Mouse (Mus musculus) heart, embryonic 12.5 days (tissue): ENCODE data around the gene Cry1. TPM values are rescaled to one million over a fixed set of nuclear protein-coding genes. Genes with fewer than 3 reads are reported as not detected.
A peak's percentile ranks its signal among the peaks of the same experiment; 100 is the strongest.

Experiments used
- ATAC-seq: fragments of 200-750 bp; cut with Nextera tagmentation; 2 replicates; pipeline ENCODE4 v1.8.0; 2017; ENCODE audit warnings: moderate TSS enrichment, moderate library complexity; ENCODE audit not compliant: insufficient number of reproducible peaks, low FRiP score
- H3K27ac ChIP-seq: fragments of 300-500 bp; sonication (generic); 2 replicates; pipeline ENCODE4 v1.5.1; 2016; ENCODE audit warnings: mild to moderate bottlenecking, moderate library complexity; ENCODE audit not compliant: poor library complexity, severe bottlenecking
- H3K27me3 ChIP-seq: fragments of 300-500 bp; sonication (generic); replicated peaks from 2 replicates; pipeline ENCODE4 v1.6.1; 2016; ENCODE audit warnings: mild to moderate bottlenecking, moderate library complexity
- H3K36me3 ChIP-seq: fragments of 300-500 bp; sonication (generic); 2 replicates; pipeline ENCODE4 v1.6.1; 2016; ENCODE audit warnings: mild to moderate bottlenecking, moderate library complexity
- H3K4me1 ChIP-seq: fragments of 300-500 bp; sonication (generic); replicated peaks from 2 replicates; pipeline ENCODE4 v1.6.1; 2016; ENCODE audit warnings: mild to moderate bottlenecking
- H3K4me2 ChIP-seq: fragments of 300-500 bp; sonication (generic); 2 replicates; pipeline ENCODE4 v1.6.1; 2016; ENCODE audit warnings: mild to moderate bottlenecking, moderate library complexity
- H3K4me3 ChIP-seq: fragments of 300-500 bp; sonication (generic); 2 replicates; pipeline ENCODE4 v1.5.1; 2016; ENCODE audit warnings: mild to moderate bottlenecking
- H3K9ac ChIP-seq: fragments of 300-500 bp; sonication (generic); 2 replicates; pipeline ENCODE4 v1.6.1; 2016; ENCODE audit warnings: mild to moderate bottlenecking, moderate library complexity
- H3K9me3 ChIP-seq: fragments of 300-500 bp; sonication (generic); replicated peaks from 2 replicates; pipeline ENCODE4 v1.6.1; 2016; ENCODE audit warnings: mild to moderate bottlenecking, moderate library complexity
- WGBS: fragments of 180-500 bp; shearing (Covaris S2); methylation state at CpG from one replicate; pipeline ENCODE4 v1.1.7; 2016; 5-methylcytosine and 5-hydroxymethylcytosine counted together
- polyA plus RNA-seq: library from polyadenylated mRNA; unstranded; fragments of >200 nt; fragmentation: Nextera tagmentation; extraction: Ambion mirVana; gene quantifications from 2 replicates; pipeline ENCODE4 v1.2.1, GENCODE M21; 2016

Cry1 gene
- polyA plus RNA-seq, 1 experiment from 2014 or later, result 20.5 TPM

- Histone ChIP-seq H3K27me3 (no peaks in the 10 kb centered on the region), H3K9ac (no peak overlapping the region), H3K9me3 (no peaks in the 10 kb centered on the region), H3K27ac (no peak overlapping the region), H3K4me2 (no peak overlapping the region), H3K36me3 (no peaks in the 10 kb centered on the region), H3K4me3 (no peak overlapping the region), H3K4me1 (no peaks in the 10 kb centered on the region)
- WGBS, result 46% methylated on average over 1 of the region's 1 CpGs
- ATAC-seq, result no peak
These were observed 24.8 kb downstream of the Cry1 start for GRCm38 (mm10) chr10:85159989-85160619.

GRCm38 (mm10) chr10:85157451-85157850 is 27.4 kb downstream of the Cry1 start:
- H3K9me3 ChIP-seq, result no peaks in the 10 kb centered on the region
- H3K36me3 ChIP-seq, result no peaks in the 10 kb centered on the region
- no peaks in the 10 kb centered on the region for H3K27me3 ChIP-seq
- H3K4me2 ChIP-seq, result no peak overlapping the region
- H3K4me3 ChIP-seq, result no peak overlapping the region
- ATAC-seq, result no peak
- no peaks in the 10 kb centered on the region for H3K4me1 ChIP-seq
- no peak overlapping the region for H3K9ac ChIP-seq
- 85% methylated on average over 7 of the region's 7 CpGs for WGBS
- H3K27ac ChIP-seq, result no peak overlapping the region

GRCm38 (mm10) chr10:85154195-85154594 is 30.7 kb downstream of the Cry1 start:
- Histone ChIP-seq H3K4me1 (no peaks in the 10 kb centered on the region), H3K9ac (no peak overlapping the region), H3K36me3 (peaks cover 6% of the 10 kb centered on the region), H3K4me2 (no peak overlapping the region), H3K27ac (no peak overlapping the region), H3K9me3 (no peaks in the 10 kb centered on the region), H3K4me3 (no peak overlapping the region), H3K27me3 (no peaks in the 10 kb centered on the region)
- WGBS, result 16% methylated on average over 2 of the region's 2 CpGs
- no peak for ATAC-seq

- H3K4me1 ChIP-seq, result no peaks in the 10 kb centered on the region
- ATAC-seq, result no peak
- WGBS, result 81% methylated on average over 5 of the region's 5 CpGs
These were observed 35.6 kb downstream of the Cry1 start for GRCm38 (mm10) chr10:85149226-85149625.

GRCm38 (mm10) chr10:85146282-85146681 is 38.6 kb downstream of the Cry1 start:
- Histone ChIP-seq H3K9me3 (no peaks in the 10 kb centered on the region; the same call in 1 of the 2 replicates), H3K36me3 (peaks cover 47% of the 10 kb centered on the region), H3K4me2 (no peak overlapping the region), H3K27me3 (no peaks in the 10 kb centered on the region), H3K9ac (no peak overlapping the region), H3K4me3 (no peak overlapping the region), H3K27ac (no peak overlapping the region), H3K4me1 (no peaks in the 10 kb centered on the region)
- 86% methylated on average over 14 of the region's 14 CpGs for WGBS
- ATAC-seq, result no peak

More at GRCm38 (mm10) chr10:85149226-85149625, 35.6 kb downstream of the Cry1 start:
- Histone ChIP-seq H3K4me2 (no peak overlapping the region), H3K9ac (no peak overlapping the region), H3K9me3 (no peaks in the 10 kb centered on the region; the same call in 1 of the 2 replicates), H3K4me3 (no peak overlapping the region), H3K27ac (no peak overlapping the region), H3K27me3 (no peaks in the 10 kb centered on the region), H3K36me3 (peaks cover 32% of the 10 kb centered on the region)

GRCm38 (mm10) chr10:85141465-85141864 is 43.4 kb downstream of the Cry1 start:
- Histone ChIP-seq H3K4me3 (no peak overlapping the region), H3K27ac (no peak overlapping the region), H3K4me1 (no peaks in the 10 kb centered on the region), H3K9me3 (no peaks in the 10 kb centered on the region; the same call in 1 of the 2 replicates), H3K36me3 (peaks cover 30% of the 10 kb centered on the region), H3K9ac (no peak overlapping the region), H3K4me2 (no peak overlapping the region), H3K27me3 (no peaks in the 10 kb centered on the region)
- ATAC-seq, result no peak
- 61% methylated on average over 9 of the region's 9 CpGs for WGBS

- no peak for ATAC-seq
- H3K4me2 ChIP-seq, result no peak overlapping the region
- H3K4me1 ChIP-seq, result no peaks in the 10 kb centered on the region
- H3K9ac ChIP-seq, result no peak overlapping the region
- H3K9me3 ChIP-seq, result no peaks in the 10 kb centered on the region
- peaks cover 13% of the 10 kb centered on the region for H3K36me3 ChIP-seq
- no peak overlapping the region for H3K27ac ChIP-seq
- H3K27me3 ChIP-seq, result no peaks in the 10 kb centered on the region
- no peak overlapping the region for H3K4me3 ChIP-seq
- 83% methylated on average over 6 of the region's 6 CpGs for WGBS
These were observed 48.3 kb downstream of the Cry1 start for GRCm38 (mm10) chr10:85136573-85136972.

- peaks cover 12% of the 10 kb centered on the region for H3K4me1 ChIP-seq
- H3K9me3 ChIP-seq, result no peaks in the 10 kb centered on the region
- peak overlapping the region; percentile 71 for H3K4me2 ChIP-seq
- no peak for ATAC-seq
- H3K36me3 ChIP-seq, result peaks cover 6% of the 10 kb centered on the region
- no peak overlapping the region for H3K27ac ChIP-seq
- H3K9ac ChIP-seq, result peak overlapping the region; percentile 5; the same call in 1 of the 2 replicates
- H3K27me3 ChIP-seq, result no peaks in the 10 kb centered on the region
- H3K4me3 ChIP-seq, result peak overlapping the region; percentile 81
- WGBS, result 17% methylated on average over 7 of the region's 7 CpGs
These were observed 56.4 kb downstream of the Cry1 start for GRCm38 (mm10) chr10:85128453-85128852.

- H3K27me3 ChIP-seq, result no peaks in the 10 kb centered on the region
- H3K27ac ChIP-seq, result no peak within 1 kb of the TSS
- H3K9ac ChIP-seq, result peak within 1 kb of the TSS; percentile 86
- peak within 1 kb of the TSS; percentile 71 for H3K4me2 ChIP-seq
- H3K4me3 ChIP-seq, result peak within 1 kb of the TSS; percentile 81
- WGBS, result 7% methylated on average over 20 of the region's 20 CpGs
- no peaks in the 10 kb centered on the region for H3K9me3 ChIP-seq
- ATAC-seq, result peak; percentile 100
- H3K4me1 ChIP-seq, result peaks cover 15% of the 10 kb centered on the region
- H3K36me3 ChIP-seq, result peaks cover 3% of the 10 kb centered on the region
These were observed 57.2 kb downstream of the Cry1 start, which contains the start of gene Mterf2 for GRCm38 (mm10) chr10:85127395-85128287. TSS of gene Mterf2 (minus strand) at chr10:85128027.

GRCm38 (mm10) chr10:85125184-85125583 is 59.7 kb downstream of the Cry1 start:
- H3K27me3 ChIP-seq, result no peaks in the 10 kb centered on the region
- no peak overlapping the region for H3K4me3 ChIP-seq
- 83% methylated on average over 13 of the region's 13 CpGs for WGBS
- no peak for ATAC-seq
- H3K4me1 ChIP-seq, result peaks cover 15% of the 10 kb centered on the region
- H3K9ac ChIP-seq, result no peak overlapping the region
- peaks cover 19% of the 10 kb centered on the region for H3K36me3 ChIP-seq
- H3K27ac ChIP-seq, result no peak overlapping the region
- no peak overlapping the region for H3K4me2 ChIP-seq
- no peaks in the 10 kb centered on the region for H3K9me3 ChIP-seq

- Histone ChIP-seq H3K27me3 (no peaks in the 10 kb centered on the region), H3K9ac (no peak overlapping the region), H3K9me3 (no peaks in the 10 kb centered on the region), H3K27ac (no peak overlapping the region), H3K4me3 (no peak overlapping the region), H3K4me1 (peaks cover 5% of the 10 kb centered on the region), H3K36me3 (peaks cover 32% of the 10 kb centered on the region), H3K4me2 (no peak overlapping the region)
- 62% methylated on average over 4 of the region's 4 CpGs for WGBS
- ATAC-seq, result no peak
These were observed 70.5 kb downstream of the Cry1 start for GRCm38 (mm10) chr10:85114409-85114808.
